Mouse (Mus musculus) mature B cell (primary cell): ENCODE data around the gene Ap5m1.

Experiments used
- in situ Hi-C: fragments of 300-500 bp; cut with MboI; formaldehyde crosslinking; loops from 2 replicates; pipeline ENCODE4 v1.14.3; 2019

Ap5m1 gene

GRCm38 (mm10) chr14:49127162-49127779 lies 61.4 kb downstream of the Ap5m1 start:
- in situ Hi-C loops: no loop called here

- in situ Hi-C loops: no loop called here
These were observed 62.8 kb downstream of the Ap5m1 start for GRCm38 (mm10) chr14:49128544-49129263.

GRCm38 (mm10) chr14:49132391-49132790 lies 66.5 kb downstream of the Ap5m1 start:
- in situ Hi-C loops: no loop called here

GRCm38 (mm10) chr14:49138171-49138570 lies 72.3 kb downstream of the Ap5m1 start:
- in situ Hi-C loops: no loop called here

GRCm38 (mm10) chr14:49140756-49141155 lies 74.9 kb downstream of the Ap5m1 start:
- in situ Hi-C loops: no loop called here
